Mouse (Mus musculus): ENCODE results near the gene Pnpla7.

GRCm38 (mm10) chr2:25051450-25051849, 75.6 kb downstream of the Pnpla7 start:
- TF ChIP-seq CTCF (IDR thresholded peaks at IDR 0.05; ENCODE audit: insufficient read depth, low read length) (no peak), POLR2A (IDR thresholded peaks at IDR 0.05; ENCODE audit: borderline replicate concordance, extremely low read depth, low read depth, low read length) (no peak)
